Mouse (Mus musculus) lung, embryonic 16.5 days (tissue): ENCODE measurements around the gene Prim2. TPM values are rescaled to one million over a fixed set of nuclear protein-coding genes. Genes with fewer than 3 reads are reported as not detected.

ENCODE experiments used
- ATAC-seq: fragments of 200-750 bp; cut with Nextera tagmentation; 2 replicates; pipeline ENCODE4 v1.8.0; 2017; ENCODE audit warnings: low read depth, mild to moderate bottlenecking, moderate library complexity
- H3K27ac ChIP-seq: fragments of 300-500 bp; sonication (generic); 2 replicates; pipeline ENCODE4 v1.5.1; 2014; ENCODE audit warnings: mild to moderate bottlenecking, control low read depth, low read length
- H3K27me3 ChIP-seq: fragments of 300-500 bp; sonication (generic); 2 replicates; pipeline ENCODE4 v1.6.1; 2014; ENCODE audit warnings: low read depth, low read length, mixed read lengths; ENCODE audit not compliant: control insufficient read depth, insufficient read depth
- H3K36me3 ChIP-seq: fragments of 300-500 bp; sonication (generic); 2 replicates; pipeline ENCODE4 v1.6.1; 2014; ENCODE audit warnings: low read length; ENCODE audit not compliant: control insufficient read depth, insufficient read depth
- H3K4me1 ChIP-seq: fragments of 300-500 bp; sonication (generic); replicated peaks from 2 replicates; pipeline ENCODE4 v1.6.1; 2014; ENCODE audit warnings: low read length, mixed read lengths; ENCODE audit not compliant: control insufficient read depth, insufficient read depth
- H3K4me2 ChIP-seq: fragments of 300-500 bp; sonication (generic); 2 replicates; pipeline ENCODE4 v1.6.1; 2014; ENCODE audit warnings: low read depth, low read length, control low read depth
- H3K4me3 ChIP-seq: fragments of 300-500 bp; sonication (generic); 2 replicates; pipeline ENCODE4 v1.5.1; 2014; ENCODE audit warnings: mild to moderate bottlenecking, low read length, control low read depth
- H3K9ac ChIP-seq: fragments of 300-500 bp; sonication (generic); 2 replicates; pipeline ENCODE4 v1.6.1; 2014; ENCODE audit warnings: low read length, control low read depth
- H3K9me3 ChIP-seq: fragments of 300-500 bp; sonication (generic); 2 replicates; pipeline ENCODE4 v1.6.1; 2016; ENCODE audit warnings: low read length; ENCODE audit not compliant: control insufficient read depth
- WGBS: fragments of 180-500 bp; shearing (Covaris S2); extraction: QIAGEN DNeasy Blood & Tissue Kit; methylation state at CpG from one replicate; pipeline ENCODE4 v1.1.7; 2014; 5-methylcytosine and 5-hydroxymethylcytosine counted together
- polyA plus RNA-seq: library from polyadenylated mRNA; unstranded; fragments of >200 nt; fragmentation: Nextera tagmentation; extraction: Ambion mirVana; gene quantifications from 2 replicates; pipeline ENCODE4 v1.2.1, GENCODE M21; 2015

The Prim2 gene
- polyA plus RNA-seq, result 37.8 and 37.9 TPM in 2 replicates

DNA sequence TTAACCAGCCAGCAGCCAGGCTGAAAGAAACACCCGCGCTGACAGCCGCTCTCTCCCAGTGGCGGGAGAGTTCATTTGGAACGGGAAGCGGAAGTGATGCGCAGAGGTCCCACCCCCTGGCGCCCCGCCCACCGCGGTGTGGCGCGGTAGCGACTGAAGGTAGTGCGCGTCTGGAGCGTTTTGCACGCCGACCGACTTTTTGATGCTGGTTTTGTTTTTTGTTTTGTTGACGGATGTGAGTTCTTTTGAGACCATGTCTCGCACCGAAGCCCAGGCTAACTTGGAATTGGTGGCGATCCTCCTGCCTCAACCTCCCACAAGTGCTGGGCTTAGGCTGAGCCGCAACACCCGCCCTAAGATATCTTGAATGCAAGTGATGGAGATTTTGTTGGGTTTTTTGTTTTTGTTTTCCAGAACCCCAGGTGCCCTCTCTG is at the start of gene Prim2:
Prim2 (minus strand) TSS at position 88 of the 434 bp plus-strand sequence.
- peak; percentile 93 for ATAC-seq
- H3K9ac ChIP-seq, result peak within 1 kb of the TSS; percentile 75
- peak within 1 kb of the TSS; percentile 75 for H3K27ac ChIP-seq
- H3K27me3 ChIP-seq, result no peaks in the 10 kb centered on the region
- H3K4me2 ChIP-seq, result peak within 1 kb of the TSS; percentile 68
- peaks cover 2% of the 10 kb centered on the region for H3K4me1 ChIP-seq
- no peaks in the 10 kb centered on the region for H3K9me3 ChIP-seq
- under 1% methylated on average over 26 of the region's 26 CpGs for WGBS
- H3K36me3 ChIP-seq, result peaks cover 5% of the 10 kb centered on the region; the same call in 1 of the 2 replicates
- peak within 1 kb of the TSS; percentile 89 for H3K4me3 ChIP-seq

DNA sequence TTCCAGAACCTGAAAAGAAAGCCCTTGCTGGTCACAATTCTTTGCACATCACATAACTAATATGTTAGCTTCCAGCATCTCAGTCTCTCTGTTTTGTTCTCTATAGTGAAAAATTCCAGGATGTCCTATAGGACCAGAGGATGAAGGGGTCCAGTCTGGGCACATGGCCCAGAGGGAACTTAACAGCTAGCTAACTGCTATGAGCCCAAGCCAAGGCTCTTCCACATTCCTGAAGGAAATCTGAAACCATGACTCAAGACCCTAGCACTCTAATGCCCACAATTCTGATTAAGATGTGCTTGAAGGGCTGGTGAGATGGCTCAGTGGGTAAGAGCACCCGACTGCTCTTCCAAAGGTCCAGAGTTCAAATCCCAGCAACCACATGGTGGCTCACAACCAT is 48.0 kb upstream of the Prim2 start:
- Histone ChIP-seq H3K27me3 (no peaks in the 10 kb centered on the region), H3K9ac (no peak overlapping the region), H3K4me2 (no peak overlapping the region), H3K4me3 (no peak overlapping the region), H3K9me3 (no peaks in the 10 kb centered on the region), H3K4me1 (peaks cover 4% of the 10 kb centered on the region; the same call in 1 of the 2 replicates), H3K27ac (no peak overlapping the region), H3K36me3 (peaks cover 3% of the 10 kb centered on the region; the same call in 1 of the 2 replicates)
- 55% methylated on average over 1 of the region's 1 CpGs for WGBS
- no peak for ATAC-seq

DNA sequence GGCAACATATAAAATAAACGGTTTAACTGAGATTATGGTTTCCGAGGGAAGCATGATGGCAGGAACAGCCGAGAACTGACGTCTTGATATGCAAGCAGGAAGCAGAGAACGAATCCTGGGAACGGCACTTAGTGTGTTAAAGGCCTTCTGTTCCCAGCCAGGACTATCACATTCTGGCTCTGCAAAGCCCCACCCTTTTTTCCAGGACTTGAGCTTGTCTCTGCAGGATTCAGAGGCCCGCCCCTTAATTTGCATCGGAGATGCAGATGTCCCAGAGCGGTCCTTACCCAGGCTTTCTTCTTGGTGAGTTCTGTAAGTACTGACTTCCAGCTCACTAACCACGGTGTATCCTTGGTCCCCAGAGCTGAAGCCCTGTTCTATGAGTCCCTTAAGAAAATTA is 45.2 kb upstream of the Prim2 start:
- H3K4me3 ChIP-seq, result no peak overlapping the region
- H3K4me2 ChIP-seq, result peak overlapping the region; percentile 28; the same call in 1 of the 2 replicates
- no peak overlapping the region for H3K27ac ChIP-seq
- no peaks in the 10 kb centered on the region for H3K9me3 ChIP-seq
- H3K9ac ChIP-seq, result no peak overlapping the region
- 4% methylated on average over 10 of the region's 10 CpGs for WGBS
- no peak for ATAC-seq
- no peaks in the 10 kb centered on the region for H3K27me3 ChIP-seq
- no peaks in the 10 kb centered on the region for H3K4me1 ChIP-seq
- no peaks in the 10 kb centered on the region for H3K36me3 ChIP-seq

DNA sequence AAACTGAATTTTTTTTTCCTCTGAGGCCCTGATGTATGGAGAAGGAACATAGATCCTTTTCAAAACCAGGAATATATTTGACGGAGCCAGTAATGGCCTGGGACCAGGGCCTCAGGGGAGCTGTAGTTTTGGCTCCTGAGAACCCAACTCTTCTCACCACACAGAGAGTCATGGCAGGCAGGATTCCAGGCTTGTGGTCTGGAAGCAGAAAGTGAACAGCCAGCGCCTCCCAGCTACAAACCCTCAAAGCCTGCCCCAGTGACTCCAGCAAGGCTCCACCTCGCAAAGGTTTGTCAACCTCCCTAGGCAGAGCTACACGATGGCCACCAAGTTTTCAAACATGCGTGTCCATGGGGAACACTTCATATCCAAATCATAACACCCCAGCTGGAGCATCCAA is 42.4 kb upstream of the Prim2 start:
- Histone ChIP-seq H3K4me2 (no peak overlapping the region), H3K9ac (no peak overlapping the region), H3K9me3 (no peaks in the 10 kb centered on the region), H3K27me3 (no peaks in the 10 kb centered on the region), H3K36me3 (no peaks in the 10 kb centered on the region), H3K4me1 (no peaks in the 10 kb centered on the region), H3K27ac (no peak overlapping the region), H3K4me3 (no peak overlapping the region)
- ATAC-seq, result no peak
- 85% methylated on average over 5 of the region's 5 CpGs for WGBS

- WGBS, result 44% methylated on average over 2 of the region's 2 CpGs
Measured at GRCm38 (mm10) chr1:33709615-33710014, 40.0 kb upstream of the Prim2 start.

GRCm38 (mm10) chr1:33701244-33701643 is 31.6 kb upstream of the Prim2 start:
- Histone ChIP-seq H3K4me3 (no peak overlapping the region), H3K9ac (no peak overlapping the region), H3K4me1 (no peaks in the 10 kb centered on the region), H3K36me3 (no peaks in the 10 kb centered on the region), H3K9me3 (no peaks in the 10 kb centered on the region), H3K4me2 (no peak overlapping the region), H3K27ac (no peak overlapping the region), H3K27me3 (no peaks in the 10 kb centered on the region)
- 76% methylated on average over 3 of the region's 3 CpGs for WGBS
- no peak for ATAC-seq

More at GRCm38 (mm10) chr1:33709615-33710014, 40.0 kb upstream of the Prim2 start:
- H3K9ac ChIP-seq, result no peak overlapping the region
- H3K36me3 ChIP-seq, result no peaks in the 10 kb centered on the region
- no peaks in the 10 kb centered on the region for H3K27me3 ChIP-seq
- H3K4me1 ChIP-seq, result no peaks in the 10 kb centered on the region
- no peak overlapping the region for H3K4me3 ChIP-seq
- no peak for ATAC-seq
- H3K9me3 ChIP-seq, result no peaks in the 10 kb centered on the region
- no peak overlapping the region for H3K4me2 ChIP-seq
- no peak overlapping the region for H3K27ac ChIP-seq

DNA sequence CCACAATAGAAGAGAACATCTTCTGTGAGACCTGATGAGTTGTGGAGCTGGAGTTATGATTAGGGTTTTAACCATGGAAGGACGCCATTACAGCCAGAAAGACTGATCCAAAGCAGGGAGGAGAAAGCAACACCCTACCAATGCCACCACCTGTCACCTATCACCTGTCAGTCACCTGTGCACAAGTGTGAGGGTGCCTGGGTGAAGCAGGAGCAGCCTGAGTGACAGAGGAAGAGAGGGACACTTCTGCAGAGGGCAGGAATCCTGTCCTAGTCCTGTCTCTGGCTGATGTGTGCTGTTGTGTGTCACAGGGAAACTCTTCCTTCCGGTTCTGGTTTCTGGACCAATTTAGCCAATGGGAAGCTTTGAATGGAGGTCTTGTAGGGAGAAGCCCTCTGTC is 26.4 kb upstream of the Prim2 start:
- ATAC-seq, result no peak
- Histone ChIP-seq H3K4me2 (no peak overlapping the region), H3K9me3 (no peaks in the 10 kb centered on the region), H3K4me3 (no peak overlapping the region), H3K9ac (no peak overlapping the region), H3K27me3 (no peaks in the 10 kb centered on the region), H3K4me1 (no peaks in the 10 kb centered on the region), H3K36me3 (no peaks in the 10 kb centered on the region), H3K27ac (no peak overlapping the region)
- 66% methylated on average over 2 of the region's 2 CpGs for WGBS

DNA sequence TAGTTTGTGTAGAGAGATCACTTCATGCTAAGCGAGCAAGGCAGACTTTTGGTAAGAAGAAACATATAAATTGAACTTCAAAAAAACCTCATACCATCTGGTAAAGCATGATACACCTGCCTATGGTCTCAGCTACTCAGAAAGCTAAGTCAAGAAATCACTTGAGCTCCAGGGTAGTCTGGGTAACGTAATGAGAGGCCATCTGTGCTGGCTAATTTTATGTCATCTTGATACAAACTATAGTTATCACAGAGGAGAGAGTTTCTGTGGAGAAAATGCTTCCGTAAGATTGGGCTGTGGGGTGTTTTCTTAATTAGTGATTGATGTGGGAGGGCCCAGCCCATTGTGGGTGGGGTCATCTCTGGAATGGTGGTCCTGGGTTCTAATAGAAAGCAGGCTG is 24.3 kb upstream of the Prim2 start:
- H3K9me3 ChIP-seq, result no peaks in the 10 kb centered on the region
- 76% methylated on average over 3 of the region's 3 CpGs for WGBS

GRCm38 (mm10) chr1:33690087-33690448 is 20.5 kb upstream of the Prim2 start:
- no peak overlapping the region for H3K4me2 ChIP-seq
- no peak overlapping the region for H3K4me3 ChIP-seq
- no peak for ATAC-seq
- WGBS, result 32% methylated on average over 4 of the region's 4 CpGs
- H3K36me3 ChIP-seq, result no peaks in the 10 kb centered on the region
- H3K9ac ChIP-seq, result no peak overlapping the region
- H3K9me3 ChIP-seq, result no peaks in the 10 kb centered on the region
- no peaks in the 10 kb centered on the region for H3K27me3 ChIP-seq
- H3K27ac ChIP-seq, result no peak overlapping the region
- no peaks in the 10 kb centered on the region for H3K4me1 ChIP-seq

More for the DNA sequence above, 24.3 kb upstream of the Prim2 start:
- Histone ChIP-seq H3K27me3 (no peaks in the 10 kb centered on the region), H3K4me3 (no peak overlapping the region), H3K36me3 (no peaks in the 10 kb centered on the region), H3K4me2 (no peak overlapping the region), H3K9ac (no peak overlapping the region), H3K27ac (no peak overlapping the region), H3K4me1 (no peaks in the 10 kb centered on the region)
- no peak for ATAC-seq
